Mouse (Mus musculus) midbrain, postnatal 0 days (tissue): ENCODE results near the gene Olfr111. TPM values are rescaled to one million over a fixed set of nuclear protein-coding genes. Genes with fewer than 3 reads are reported as not detected.

Source experiments
- ATAC-seq: fragments of 200-750 bp; cut with Nextera tagmentation; 2 replicates; pipeline ENCODE4 v1.8.0; 2017; ENCODE audit warnings: moderate number of reproducible peaks, mild to moderate bottlenecking, moderate TSS enrichment, moderate library complexity; ENCODE audit not compliant: low FRiP score
- DNase-seq: peaks from one replicate; pipeline ENCODE4 v3.0.0-alpha.2; 2015; ENCODE audit warnings: low spot score
- H3K27ac ChIP-seq: fragments of 300-500 bp; sonication (generic); 2 replicates; pipeline ENCODE4 v1.5.1; 2014; ENCODE audit warnings: low read depth, mild to moderate bottlenecking, low read length, mixed read lengths
- H3K27me3 ChIP-seq: fragments of 300-500 bp; sonication (generic); 2 replicates; pipeline ENCODE4 v1.6.1; 2014; ENCODE audit warnings: low read length, control low read depth, mixed read lengths; ENCODE audit not compliant: insufficient read depth
- H3K36me3 ChIP-seq: fragments of 300-500 bp; sonication (generic); 2 replicates; pipeline ENCODE4 v1.6.1; 2014; ENCODE audit warnings: low read length, control low read depth, mixed read lengths; ENCODE audit not compliant: insufficient read depth
- H3K4me1 ChIP-seq: fragments of 300-500 bp; sonication (generic); 2 replicates; pipeline ENCODE4 v1.6.1; 2014; ENCODE audit warnings: mild to moderate bottlenecking, control low read depth, antibody characterized with exemption, low read length, mixed read lengths; ENCODE audit not compliant: insufficient read depth
- H3K4me2 ChIP-seq: fragments of 300-500 bp; sonication (generic); 2 replicates; pipeline ENCODE4 v1.6.1; 2014; ENCODE audit warnings: low read depth, mild to moderate bottlenecking, low read length, mixed read lengths; ENCODE audit not compliant: poor library complexity, severe bottlenecking
- H3K4me3 ChIP-seq: fragments of 300-500 bp; sonication (generic); 2 replicates; pipeline ENCODE4 v1.5.1; 2014; ENCODE audit warnings: low read depth, mild to moderate bottlenecking, low read length, moderate library complexity
- H3K9ac ChIP-seq: fragments of 300-500 bp; sonication (generic); replicated peaks from 2 replicates; pipeline ENCODE4 v1.6.1; 2014; ENCODE audit warnings: mild to moderate bottlenecking, low read length, moderate library complexity, mixed read lengths; ENCODE audit not compliant: poor library complexity, severe bottlenecking
- H3K9me3 ChIP-seq: fragments of 300-500 bp; sonication (generic); 2 replicates; pipeline ENCODE4 v1.6.1; 2016; ENCODE audit warnings: low read length, control low read depth
- CTCF ChIP-seq: IDR thresholded peaks from 2 replicates; pipeline ENCODE4 v1.5.1; 2016; ENCODE audit warnings: antibody characterized with exemption, mild to moderate bottlenecking
- polyA plus RNA-seq: library from polyadenylated mRNA; unstranded; fragments of >200 nt; fragmentation: Nextera tagmentation; extraction: Ambion mirVana; gene quantifications from 2 replicates; pipeline ENCODE4 v1.2.1, GENCODE M21; 2015
- total RNA-seq: library from RNA; depleted of rRNA; stranded (reverse); fragments of >200 nt; gene quantifications from 2 replicates; pipeline ENCODE4 v1.2.3, GENCODE M21; 2014; rRNA removed

Gene Olfr111
- total and polyA plus RNA-seq, 2 experiments from 2014 or later, result not detected

GRCm38 (mm10) chr17:37577563-37577962, 69.7 kb downstream of the Olfr111 start, which contains the start of gene Olfr113:
Gene Olfr113 (minus strand): TSS chr17:37577663.
- no peaks in the 10 kb centered on the region for H3K36me3 ChIP-seq
- H3K27ac ChIP-seq, result no peak within 1 kb of the TSS
- H3K4me3 ChIP-seq, result no peak within 1 kb of the TSS
- DNase-seq (no peak), ATAC-seq (no peak)
- H3K4me2 ChIP-seq, result no peak within 1 kb of the TSS
- H3K4me1 ChIP-seq, result no peaks in the 10 kb centered on the region
- H3K27me3 ChIP-seq, result no peaks in the 10 kb centered on the region
- no peak for TF ChIP-seq CTCF
- H3K9me3 ChIP-seq, result no peaks in the 10 kb centered on the region
- H3K9ac ChIP-seq, result no peak within 1 kb of the TSS

Other genes starting within 250 kb of the Olfr111 start
- not detected in 2 replicates for gene Olfr98, start 244.3 kb upstream of the Olfr111 start, total RNA-seq
- gene Olfr98, start 244.3 kb upstream of the Olfr111 start, polyA plus RNA-seq, result not detected in 2 replicates
- gene H2-M3, start 237.8 kb upstream of the Olfr111 start, total RNA-seq, result 1.6 TPM in 2 replicates
- 2.5 and 2.6 TPM in 2 replicates for gene H2-M3, start 237.8 kb upstream of the Olfr111 start, polyA plus RNA-seq
- not detected in 2 replicates for gene Olfr99, start 224.6 kb upstream of the Olfr111 start, total RNA-seq
- not detected in 2 replicates for gene Olfr99, start 224.6 kb upstream of the Olfr111 start, polyA plus RNA-seq
- gene Olfr101, start 203.7 kb upstream of the Olfr111 start, total RNA-seq, result not detected in 2 replicates
- gene Olfr101, start 203.7 kb upstream of the Olfr111 start, polyA plus RNA-seq, result not detected in 2 replicates
- gene Olfr102, start 191.0 kb upstream of the Olfr111 start, total RNA-seq, result not detected in 2 replicates
- gene Olfr102, start 191.0 kb upstream of the Olfr111 start, polyA plus RNA-seq, result not detected in 2 replicates
- not detected in 2 replicates for gene Olfr103, start 168.3 kb upstream of the Olfr111 start, total RNA-seq
- gene Olfr103, start 168.3 kb upstream of the Olfr111 start, polyA plus RNA-seq, result not detected in 2 replicates
- 0.33 TPM in 1 of 2 replicates, not detected in the other for gene Olfr104-ps, start 148.4 kb upstream of the Olfr111 start, total RNA-seq
- not detected in 2 replicates for gene Olfr104-ps, start 148.4 kb upstream of the Olfr111 start, polyA plus RNA-seq
- gene Olfr105-ps, start 129.0 kb upstream of the Olfr111 start, total RNA-seq, result not detected in 2 replicates
- not detected in 2 replicates for gene Olfr105-ps, start 129.0 kb upstream of the Olfr111 start, polyA plus RNA-seq
- gene Olfr106-ps, start 117.6 kb upstream of the Olfr111 start, total RNA-seq, result not detected in 2 replicates
- gene Olfr106-ps, start 117.6 kb upstream of the Olfr111 start, polyA plus RNA-seq, result not detected in 2 replicates
- gene Olfr107, start 108.8 kb upstream of the Olfr111 start, total RNA-seq, result not detected in 2 replicates
- gene Olfr107, start 108.8 kb upstream of the Olfr111 start, polyA plus RNA-seq, result not detected in 2 replicates
- not detected in 2 replicates for gene Olfr108, start 62.5 kb upstream of the Olfr111 start, total RNA-seq
- not detected in 2 replicates for gene Olfr108, start 62.5 kb upstream of the Olfr111 start, polyA plus RNA-seq
- gene Olfr109, start 49.1 kb upstream of the Olfr111 start, total RNA-seq, result not detected in 2 replicates
- not detected in 2 replicates for gene Olfr109, start 49.1 kb upstream of the Olfr111 start, polyA plus RNA-seq
- gene H2-M2, start 24.5 kb upstream of the Olfr111 start, total RNA-seq, result not detected in 2 replicates
- gene H2-M2, start 24.5 kb upstream of the Olfr111 start, polyA plus RNA-seq, result not detected in 2 replicates
- gene Olfr110, start 15.6 kb upstream of the Olfr111 start, total RNA-seq, result not detected in 2 replicates
- gene Olfr110, start 15.6 kb upstream of the Olfr111 start, polyA plus RNA-seq, result not detected in 2 replicates
- not detected in 2 replicates for gene Olfr112, start 61.4 kb downstream of the Olfr111 start, total RNA-seq
- gene Olfr112, start 61.4 kb downstream of the Olfr111 start, polyA plus RNA-seq, result not detected in 2 replicates
- gene Olfr113, start 69.6 kb downstream of the Olfr111 start, total RNA-seq, result not detected in 2 replicates
- gene Olfr113, start 69.6 kb downstream of the Olfr111 start, polyA plus RNA-seq, result not detected in 2 replicates
- gene Olfr114, start 84.7 kb downstream of the Olfr111 start, total RNA-seq, result not detected in 2 replicates
- gene Olfr114, start 84.7 kb downstream of the Olfr111 start, polyA plus RNA-seq, result not detected in 2 replicates
- not detected in 2 replicates for gene Olfr115, start 119.1 kb downstream of the Olfr111 start, total RNA-seq
- gene Olfr115, start 119.1 kb downstream of the Olfr111 start, polyA plus RNA-seq, result not detected in 2 replicates
- gene Olfr116, start 119.2 kb downstream of the Olfr111 start, total RNA-seq, result not detected in 2 replicates
- not detected in 2 replicates for gene Olfr116, start 119.2 kb downstream of the Olfr111 start, polyA plus RNA-seq
- gene Olfr117, start 155.8 kb downstream of the Olfr111 start, total RNA-seq, result not detected in 2 replicates
- gene Olfr117, start 155.8 kb downstream of the Olfr111 start, polyA plus RNA-seq, result not detected in 2 replicates
- gene Olfr118, start 159.0 kb downstream of the Olfr111 start, total RNA-seq, result not detected in 2 replicates
- gene Olfr118, start 159.0 kb downstream of the Olfr111 start, polyA plus RNA-seq, result not detected in 2 replicates
- gene Olfr119, start 188.5 kb downstream of the Olfr111 start, total RNA-seq, result not detected in 2 replicates
- gene Olfr119, start 188.5 kb downstream of the Olfr111 start, polyA plus RNA-seq, result not detected in 2 replicates
- gene Olfr120, start 213.8 kb downstream of the Olfr111 start, total RNA-seq, result not detected in 2 replicates
- gene Olfr120, start 213.8 kb downstream of the Olfr111 start, polyA plus RNA-seq, result not detected in 2 replicates
- gene Olfr121, start 240.8 kb downstream of the Olfr111 start, total RNA-seq, result not detected in 2 replicates
- gene Olfr121, start 240.8 kb downstream of the Olfr111 start, polyA plus RNA-seq, result not detected in 2 replicates